ENCODE assay signal across 8 mouse cellular contexts in genomic region chr15:96460730-96461540, GRCm38 (mm10). TPM values are rescaled to one million over a fixed set of nuclear protein-coding genes. Genes with fewer than 3 reads are reported as not detected.
DNase-seq lines count a peak whose midpoint lies in the region; ATAC-seq and TF ChIP-seq lines count a peak whose summit lies in the region.

TSS of gene Scaf11 (minus strand) at chr15:96460843.

- TF ChIP-seq POLR2A in cortical plate, adult 2 months (IDR thresholded peaks at IDR 0.05; ENCODE audit: extremely low read depth, insufficient read depth, low read length), result peak; percentile 34; the same call in 1 of the 2 replicates

- peak; percentile 97 for DNase-seq in gastrocnemius, postnatal 10 days
- peak; percentile 97 for DNase-seq in induced T-regulatory cell, adult 2 months (ENCODE audit: low read depth)
- peak; percentile 80 to 91 for DNase-seq in left cerebral cortex, adult 9 months (ENCODE audit: low spot score in 2 of 2)
- DNase-seq in right cerebral cortex, postnatal 14 days, result peak; percentile 94
- DNase-seq in urinary bladder, postnatal 36 days (ENCODE audit: low spot score in 2 of 2), result peak; percentile 91 to 94

- H3K4me3 ChIP-seq in cortical plate, adult 2 months (ENCODE audit: insufficient read depth, low read length), result peak within 1 kb of the TSS; percentile 87

- peak; percentile 76 for ATAC-seq in activated CD4-positive, CD25-positive, alpha-beta regulatory T cell, adult 4 months
- ATAC-seq in megakaryocyte progenitor cell, adult 5-6 weeks (replicated peaks; ENCODE audit: poor library complexity), result peak; percentile 75

- peaks cover 3% of the 10 kb centered on the region; the same call in 1 of the 2 replicates for H3K4me1 ChIP-seq in cortical plate, adult 2 months (ENCODE audit: control insufficient read depth, insufficient read depth, low read length)

- H3K27ac ChIP-seq in cortical plate, adult 2 months (ENCODE audit: insufficient read depth, low read length), result peak within 1 kb of the TSS; percentile 96

- 0 out of 2 replicates have a peak, but pooled peaks have one; percentile 6 for TF ChIP-seq CTCF in cortical plate, adult 2 months (IDR thresholded peaks at IDR 0.05; ENCODE audit: extremely low read depth, insufficient read depth, low read length)

RNA-seq across cellular contexts. Expression of gene Scaf11, which starts in this region (rescaled TPM):
- 10 to 100 TPM; 39.8 to 46.8 TPM for polyA plus RNA-seq in activated CD4-positive, CD25-positive, alpha-beta regulatory T cell, adult 4 months (2017; shearing (Covaris generic))
- 26.9 and 28.2 TPM in 2 replicates for polyA plus RNA-seq in cortical plate, adult 2 months (2012; rRNA removed)
- 10 to 100 TPM; 38.2 to 47.5 TPM for total RNA-seq in gastrocnemius, postnatal 10 days (2021)
- total RNA-seq in megakaryocyte progenitor cell, adult 5-6 weeks (2015), result 96.1 and 99.7 TPM in 2 replicates
- total RNA-seq in megakaryocyte progenitor cell, adult 5-6 weeks (2017), result 120 and 136 TPM in 2 replicates

Comparison
In these comparisons a context has a peak if more than half of its experiments do, and no peak if none do; other contexts are left out.
1. Peak in every context shown above with its lines: DNase-seq, ATAC-seq, H3K4me3 ChIP-seq and H3K27ac ChIP-seq.